8 mouse cellular contexts compared by ENCODE assay signal in the genomic region with DNA sequence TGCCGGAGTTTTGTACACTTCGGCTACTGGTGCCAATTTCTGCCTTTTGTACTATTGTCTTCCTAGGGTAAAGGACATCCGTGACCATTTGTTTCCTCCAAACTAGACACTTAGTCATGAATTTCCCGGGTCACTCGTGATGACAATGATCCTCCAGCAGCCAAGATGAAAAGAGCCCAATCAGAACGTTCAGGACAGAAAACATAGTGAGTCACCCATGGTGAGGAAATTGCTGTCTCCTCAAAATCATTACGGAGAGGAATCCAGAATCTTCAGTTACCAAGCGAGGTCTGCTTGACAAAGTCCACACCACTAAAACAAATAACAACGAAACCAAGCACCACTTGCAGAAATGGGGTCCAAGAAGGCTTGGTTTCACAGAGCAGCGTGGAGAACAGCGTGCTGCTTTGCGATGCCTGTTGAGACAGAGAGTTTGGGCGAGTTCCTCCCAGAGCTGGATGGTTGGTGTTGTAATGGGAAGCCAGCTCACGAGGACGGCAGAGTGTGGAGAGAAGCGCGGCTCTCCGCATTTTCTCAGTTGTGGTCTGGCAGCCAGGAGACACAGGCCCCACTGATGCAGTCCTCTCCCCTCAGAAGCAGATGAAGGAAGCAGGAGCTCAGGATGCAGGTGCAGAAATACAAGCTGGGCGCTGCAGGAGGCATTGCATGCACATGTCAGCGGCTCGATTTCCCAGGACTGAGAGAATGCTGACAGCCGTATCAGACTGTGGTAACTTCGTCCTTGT.
DNase-seq lines count a peak whose midpoint lies in the region; ATAC-seq and TF ChIP-seq lines count a peak whose summit lies in the region.

No protein-coding gene starts in this region.

- H3K27ac ChIP-seq in heart, adult 2 months = no peak overlapping the region

- H3K79me3 ChIP-seq in C2C12 (ENCODE audit: low read depth) = no peaks in the 10 kb centered on the region

- H3K4me3 ChIP-seq in heart, adult 2 months = no peak overlapping the region
- no peak overlapping the region for H3K4me3 ChIP-seq in C2C12 (ENCODE audit: insufficient read depth, poor library complexity, severe bottlenecking)

- peaks cover 3% of the 10 kb centered on the region for H3K4me1 ChIP-seq in heart, adult 2 months (ENCODE audit: control insufficient read depth, insufficient read depth, low read length)

- no peak for TF ChIP-seq CTCF in heart, adult 2 months (IDR thresholded peaks at IDR 0.05)
- TF ChIP-seq CTCF in C2C12 (IDR thresholded peaks at IDR 0.05; ENCODE audit: control insufficient read depth, insufficient read depth, insufficient read length) = no peak

- intact Hi-C loops in heart, adult 2 months (cut with DNase I) = no loop called here

- H3ac ChIP-seq in C2C12 (ENCODE audit: control insufficient read depth, insufficient read length, low read depth) = peak overlapping the region; percentile 10

- no peaks in the 10 kb centered on the region for H3K79me2 ChIP-seq in heart, adult 2 months (replicated peaks; ENCODE audit: control insufficient read depth, insufficient read depth, low read length)
- H3K79me2 ChIP-seq in C2C12 (ENCODE audit: control insufficient read depth, insufficient read depth) = no peaks in the 10 kb centered on the region

- TF ChIP-seq POLR2A in heart, adult 2 months (IDR thresholded peaks at IDR 0.05; ENCODE audit: insufficient read depth, low read depth, low read length) = peak; percentile 20; the same call in 1 of the 2 replicates

- H3K36me3 ChIP-seq in heart, adult 2 months (ENCODE audit: control insufficient read depth, insufficient read depth, low read length) = no peaks in the 10 kb centered on the region
- no peaks in the 10 kb centered on the region for H3K36me3 ChIP-seq in C2C12 (ENCODE audit: control insufficient read depth, insufficient read depth)

- H3K27me3 ChIP-seq in heart, adult 2 months (ENCODE audit: control insufficient read depth, insufficient read depth, low read length) = no peaks in the 10 kb centered on the region
- no peaks in the 10 kb centered on the region for H3K27me3 ChIP-seq in C2C12 (ENCODE audit: control insufficient read depth, insufficient read depth, insufficient read length)

- WGBS in heart, adult 2 months = 48% methylated on average over 23 of the region's 23 CpGs

- peak; percentile 87 for ATAC-seq in common myeloid progenitor, adult 5-6 weeks (replicated peaks; ENCODE audit: low read depth, poor library complexity, severe bottlenecking)
- no peak for ATAC-seq in inflammation-experienced regulatory T-cells, adult 6 months

- peak overlapping the region; percentile 25 for H3K9ac ChIP-seq in heart, adult 2 months (ENCODE audit: low read depth, low read length)

- TF ChIP-seq EP300 in heart, adult 2 months (IDR thresholded peaks at IDR 0.05; ENCODE audit: insufficient read depth, low read depth, low read length) = no peak

- peak; percentile 38 to 43 for DNase-seq in heart, adult 2 months
- DNase-seq in heart, postnatal 4 days = no peak
- peak; percentile 14 for DNase-seq in lung, postnatal 25 days (ENCODE audit: low spot score)
- no peak for DNase-seq in right cerebral cortex, postnatal 10 days (ENCODE audit: low spot score in 2 of 2)
- DNase-seq in cerebellum, adult 11 months = no peak

TF ChIP-seq in C2C12, 6 proteins besides CTCF, POLR2A, EP300 and RAD21:
- TF ChIP-seq MYOG (IDR thresholded peaks at IDR 0.05; ENCODE audit: control insufficient read depth, extremely low read depth, insufficient read length) (no peak), USF1 (IDR thresholded peaks at IDR 0.05; ENCODE audit: low read depth) (no peak), MYOD1 (IDR thresholded peaks at IDR 0.05; ENCODE audit: control insufficient read depth, insufficient read length, low read depth) (no peak), MAX (IDR thresholded peaks at IDR 0.05) (peak; percentile 9), FOSL1 (IDR thresholded peaks at IDR 0.05; ENCODE audit: insufficient read depth, low read length, poor library complexity, severe bottlenecking) (no peak), CEBPB (IDR thresholded peaks at IDR 0.05; ENCODE audit: low read depth) (peak; percentile 30)

Comparison
In these comparisons a context has a peak if more than half of its experiments do, and no peak if none do; other contexts are left out.
1. DNase-seq: peak in heart, adult 2 months (2 of 2) and lung, postnatal 25 days (single experiment); none in heart, postnatal 4 days (single experiment), right cerebral cortex, postnatal 10 days (0 of 2) and cerebellum, adult 11 months (single experiment).